ENCODE assay signal across 28 mouse cellular contexts in genomic region chr12:16058255-16058654, GRCm38 (mm10).
"Had no signal": no experiment of that assay in that cellular context is flagged by ENCODE, and none has a peak within 500 bp of the region (broad histone marks: within the 10 kb centered on the region; RNA-seq: fewer than 3 reads in every experiment).

No protein-coding gene starts in this region.

- H3K9ac ChIP-seq: heart, embryonic 13.5 days; heart, embryonic 15.5 days; hindbrain, embryonic 13.5 days; hindbrain, embryonic 15.5 days; kidney, embryonic 15.5 days; limb, embryonic 12.5 days; liver, embryonic 13.5 days; liver, embryonic 15.5 days had no signal

- DNase-seq: gastrocnemius, adult 2 months; gastrocnemius, postnatal 10 days; gastrocnemius, postnatal 25 days; heart, adult 2 months; heart, postnatal 14 days; heart, postnatal 36 days; kidney, adult 11 months; kidney, adult 2 months; kidney, adult 9 months; kidney, postnatal 14 days; kidney, postnatal 36 days; layer of hippocampus, adult 9-11 months; layer of hippocampus, postnatal 36 days; liver; liver, embryonic 13.5 days had no signal

- H3K4me1 ChIP-seq: heart, embryonic 13.5 days; heart, embryonic 15.5 days; hindbrain, embryonic 13.5 days; hindbrain, embryonic 15.5 days; kidney, embryonic 15.5 days; liver, embryonic 13.5 days; liver, embryonic 15.5 days had no signal

- H3K36me3 ChIP-seq: heart, embryonic 13.5 days; heart, embryonic 15.5 days; hindbrain, embryonic 13.5 days; hindbrain, embryonic 15.5 days; kidney, embryonic 15.5 days; limb, embryonic 10.5 days; limb, embryonic 12.5 days; liver, embryonic 13.5 days; liver, embryonic 15.5 days had no signal

- H3K27ac ChIP-seq: gastrocnemius, adult 2 months; heart, adult 2 months; heart, embryonic 13.5 days; heart, embryonic 15.5 days; hindbrain, embryonic 13.5 days; hindbrain, embryonic 15.5 days; hindbrain, postnatal 0 days; kidney, embryonic 15.5 days; kidney, postnatal 0 days; limb, embryonic 10.5 days; limb, embryonic 12.5 days; liver, embryonic 13.5 days; liver, embryonic 15.5 days had no signal

- ATAC-seq: hindbrain, postnatal 0 days; intestine, embryonic 16.5 days had no signal

- H3K4me3 ChIP-seq: gastrocnemius, adult 2 months; heart, adult 2 months; heart, embryonic 13.5 days; heart, embryonic 15.5 days; hindbrain, embryonic 13.5 days; hindbrain, embryonic 15.5 days; kidney, embryonic 15.5 days; limb, embryonic 10.5 days; limb, embryonic 12.5 days; liver, embryonic 13.5 days; liver, embryonic 15.5 days had no signal

- H3K9me3 ChIP-seq: heart, embryonic 13.5 days; heart, embryonic 15.5 days; hindbrain, embryonic 13.5 days; hindbrain, embryonic 15.5 days; kidney, embryonic 15.5 days; limb, embryonic 10.5 days; limb, embryonic 12.5 days; liver, embryonic 13.5 days; liver, embryonic 15.5 days had no signal

- H3K4me2 ChIP-seq: heart, embryonic 11.5 days; heart, embryonic 13.5 days; heart, embryonic 15.5 days; hindbrain, embryonic 13.5 days; hindbrain, embryonic 15.5 days; kidney, embryonic 15.5 days; limb, embryonic 12.5 days; liver, embryonic 11.5 days; liver, embryonic 13.5 days; liver, embryonic 15.5 days had no signal

- H3K27me3 ChIP-seq: heart, embryonic 13.5 days; heart, embryonic 15.5 days; hindbrain, embryonic 13.5 days; hindbrain, embryonic 15.5 days; kidney, embryonic 15.5 days; limb, embryonic 12.5 days; liver, embryonic 13.5 days; liver, embryonic 15.5 days had no signal
